Mouse (Mus musculus) adrenal gland, adult 2 months (tissue): Measurements from ENCODE around the gene Srebf1. TPM values are rescaled to one million over a fixed set of nuclear protein-coding genes. Genes with fewer than 3 reads are reported as not detected.
A peak's percentile ranks its signal among the peaks of the same experiment; 100 is the strongest.

Experiments
- DNase-seq: peaks from one replicate; pipeline ENCODE4 v3.0.0; 2021
- polyA plus RNA-seq: library from polyadenylated mRNA; depleted of rRNA; stranded (reverse); fragments of >200 nt; gene quantifications from 2 replicates; pipeline ENCODE4 v1.2.3, GENCODE M21; 2012
- total RNA-seq, 2 experiments: library from RNA; stranded (reverse); gene quantifications; 2 replicates each; pipeline ENCODE4 v1.2.3; 2021

The Srebf1 gene
- total and polyA plus RNA-seq, 3 experiments, result 201 to 661 (median 250) TPM

DNA sequence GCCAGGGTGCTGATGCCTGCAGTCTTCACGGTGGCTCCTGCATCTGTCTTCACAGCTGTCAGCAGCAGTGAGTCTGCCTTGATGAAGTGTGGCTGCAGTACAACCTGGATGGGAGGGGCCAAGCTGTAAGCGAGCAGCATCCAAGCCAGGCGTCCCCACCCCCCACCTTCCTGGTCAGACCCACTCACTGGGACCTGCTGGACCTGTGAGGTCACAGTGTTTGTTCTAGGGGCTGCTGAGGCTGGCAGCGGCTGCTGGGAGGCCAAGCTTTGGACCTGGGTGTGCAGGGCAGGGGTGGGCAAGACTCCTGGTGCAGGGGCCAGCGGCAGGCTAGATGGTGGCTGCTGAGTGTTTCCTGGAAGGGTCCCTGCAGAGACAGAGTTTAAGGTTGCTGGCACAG, 16.2 kb downstream of the Srebf1 start:
- DNase-seq, result no peak

DNA sequence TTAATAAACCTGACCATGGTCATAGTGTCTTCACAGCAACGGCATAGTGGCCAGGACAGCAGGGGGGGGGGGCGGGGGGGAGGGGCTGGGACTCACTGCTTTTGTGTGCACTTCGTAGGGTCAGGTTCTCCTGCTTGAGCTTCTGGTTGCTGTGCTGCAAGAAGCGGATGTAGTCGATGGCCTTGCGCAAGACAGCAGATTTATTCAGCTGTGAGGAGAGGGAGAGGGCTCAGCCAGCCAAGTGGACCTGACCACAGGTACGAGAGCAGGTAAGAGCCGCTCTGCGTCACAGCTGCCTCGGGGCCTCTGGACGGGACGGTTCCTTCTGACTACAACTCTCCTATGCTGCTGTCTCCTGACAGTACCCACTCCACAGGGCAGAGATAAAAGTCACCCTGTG, 17.4 kb downstream of the Srebf1 start:
- DNase-seq, result no peak

DNA sequence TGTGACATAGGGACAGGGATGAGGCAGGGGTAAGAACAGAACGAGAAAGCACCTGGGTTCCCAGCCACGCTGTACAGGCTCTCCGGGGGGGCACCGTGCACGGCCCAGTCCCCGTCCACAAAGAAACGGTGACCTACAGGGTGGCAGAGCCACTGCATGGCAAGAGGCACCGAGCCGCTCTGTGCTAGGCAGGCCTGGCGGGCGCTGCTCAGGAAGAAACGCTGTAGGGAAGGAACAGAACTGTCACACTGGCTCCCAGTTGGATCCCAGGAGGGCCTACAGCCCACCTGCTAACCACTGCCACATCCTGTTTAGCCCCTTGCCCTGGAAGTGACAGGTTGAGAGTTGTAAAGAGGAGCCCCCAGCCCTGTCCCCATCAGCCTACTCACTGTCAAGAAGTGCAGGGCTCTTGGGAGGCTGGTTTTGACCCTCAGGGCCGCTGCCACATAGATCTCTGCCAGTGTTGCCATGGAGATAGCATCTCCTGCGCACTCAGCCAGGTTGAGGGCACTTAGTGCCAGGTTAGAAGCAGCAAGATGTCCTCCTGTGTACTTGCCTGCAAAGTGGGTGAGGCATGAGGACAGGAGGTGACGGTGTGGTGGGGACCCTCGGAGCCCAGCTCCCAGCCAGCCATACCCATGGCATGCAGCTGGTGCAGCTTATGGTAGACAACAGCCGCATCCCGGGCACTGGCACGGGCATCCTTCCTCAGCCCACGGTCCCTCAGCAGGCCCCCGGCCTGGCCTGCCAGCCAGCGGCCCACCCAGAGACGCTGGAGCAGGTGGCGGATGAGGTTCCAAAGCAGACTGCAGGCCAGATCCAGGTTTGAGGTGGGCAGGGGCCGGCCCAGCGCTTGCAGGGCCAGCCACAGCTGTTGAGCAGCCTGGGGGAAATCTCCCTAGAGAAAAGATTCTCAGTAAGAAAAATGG, 19.4 kb downstream of the Srebf1 start:
- no peak for DNase-seq

DNA sequence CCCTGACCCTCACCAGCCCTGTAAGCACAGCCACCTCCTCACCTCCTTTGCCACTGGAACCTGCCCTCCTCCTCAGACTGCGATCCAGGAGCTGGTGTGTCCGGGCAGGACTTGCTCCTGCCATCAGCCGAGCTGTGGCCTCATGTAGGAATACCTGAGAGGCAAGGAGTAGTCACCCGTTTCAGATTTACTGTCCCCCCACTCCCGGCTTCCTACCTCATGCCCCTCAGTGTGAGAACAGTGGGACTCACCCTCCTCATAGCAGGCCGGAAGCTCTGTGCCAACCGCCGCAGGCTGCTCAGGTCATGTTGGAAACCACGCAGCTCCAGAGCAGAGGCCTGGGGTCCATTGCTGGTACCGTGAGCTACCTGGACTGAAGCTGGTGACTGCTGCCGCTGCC, 22.0 kb downstream of the Srebf1 start:
- DNase-seq, result no peak

DNA sequence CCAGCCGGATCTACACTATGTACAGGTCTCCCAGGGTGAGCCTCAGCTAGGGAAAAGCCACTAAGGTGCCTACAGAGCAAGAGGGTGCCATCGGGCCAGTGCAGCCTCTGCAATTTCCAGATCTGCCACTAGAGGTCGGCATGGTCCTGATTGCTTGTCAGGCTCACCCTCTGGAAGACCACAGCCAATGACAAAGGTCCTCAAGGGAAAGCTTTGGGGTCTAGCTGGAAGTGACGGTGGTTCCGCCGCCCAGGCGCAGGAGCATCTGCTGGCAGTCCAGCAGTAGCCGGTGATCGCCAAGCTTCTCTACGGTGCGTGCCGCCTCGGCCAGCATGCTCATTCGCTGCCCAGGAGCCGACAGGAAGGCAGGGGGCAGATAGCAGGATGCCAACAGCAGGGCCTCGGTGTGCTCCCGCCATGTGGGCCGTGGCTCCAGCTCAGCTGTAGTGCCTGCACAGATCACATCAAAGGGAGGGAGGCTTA, 22.6 kb downstream of the Srebf1 start:
- DNase-seq, result peak; percentile 91

DNA sequence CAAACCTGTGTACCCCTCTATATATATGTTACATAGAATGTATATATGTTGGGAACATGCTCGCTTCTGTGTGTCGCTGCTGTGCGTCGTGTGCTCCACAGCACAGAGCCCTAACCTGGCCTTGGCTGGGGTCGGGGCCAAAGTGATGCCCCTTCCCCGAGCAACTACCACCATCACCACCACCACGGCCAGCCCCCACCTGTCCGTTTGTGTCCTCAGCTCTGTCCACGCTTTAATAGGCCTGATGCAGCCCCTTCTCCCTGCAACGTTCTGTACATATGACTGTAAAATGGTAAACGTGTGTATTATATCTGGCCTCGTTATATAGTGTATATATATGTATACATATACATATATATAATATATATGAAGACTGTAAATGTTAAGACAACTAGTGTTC, 23.7 kb downstream of the Srebf1 start:
- DNase-seq, result no peak

- peak; percentile 63 for DNase-seq
These were observed 24.3 kb downstream of the Srebf1 start for GRCm38 (mm10) chr11:60197998-60198619.

GRCm38 (mm10) chr11:60196344-60196743, 26.0 kb downstream of the Srebf1 start:
- peak; percentile 64 for DNase-seq

DNA sequence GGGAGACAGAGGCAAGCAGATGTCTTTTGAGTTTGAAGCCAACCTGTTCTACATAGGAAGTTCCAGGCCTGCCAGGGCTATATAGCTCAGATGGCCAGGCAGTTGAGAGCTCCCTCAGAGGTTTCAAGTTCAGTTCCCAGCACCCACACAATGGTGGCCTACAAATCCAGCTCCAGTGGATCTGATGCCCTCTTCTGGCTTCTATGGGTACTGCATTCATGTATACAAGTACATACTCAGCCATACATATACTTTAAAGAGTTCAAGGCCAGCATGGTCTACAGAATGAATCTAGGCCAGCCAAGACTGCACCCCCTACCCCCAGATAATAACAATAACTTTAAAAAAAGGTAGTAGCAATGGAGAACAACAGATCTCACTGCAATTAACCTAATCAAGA, 27.3 kb downstream of the Srebf1 start:
- no peak for DNase-seq

- no peak for DNase-seq
These were observed 28.8 kb downstream of the Srebf1 start for GRCm38 (mm10) chr11:60193556-60193955.

DNA sequence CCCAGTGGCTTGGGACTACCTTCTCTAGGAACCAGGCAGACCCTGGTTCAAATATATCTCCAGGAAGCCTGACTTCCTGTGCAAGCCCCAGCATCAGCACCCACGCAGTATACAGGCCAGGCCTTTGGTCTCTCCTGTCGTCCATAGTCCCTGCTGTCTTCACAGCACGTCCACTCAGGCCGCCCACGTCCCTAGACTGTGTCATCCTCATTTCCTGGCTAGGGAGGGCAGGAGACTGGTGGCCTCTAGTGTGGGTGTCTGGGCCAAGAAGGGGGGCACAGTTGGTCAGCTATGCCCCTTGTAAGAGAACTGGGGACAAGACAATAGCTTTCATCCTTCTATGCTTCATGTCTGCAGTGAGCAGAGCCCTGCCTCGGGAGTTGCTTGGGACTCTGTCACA, 29.8 kb downstream of the Srebf1 start:
- DNase-seq, result no peak

DNA sequence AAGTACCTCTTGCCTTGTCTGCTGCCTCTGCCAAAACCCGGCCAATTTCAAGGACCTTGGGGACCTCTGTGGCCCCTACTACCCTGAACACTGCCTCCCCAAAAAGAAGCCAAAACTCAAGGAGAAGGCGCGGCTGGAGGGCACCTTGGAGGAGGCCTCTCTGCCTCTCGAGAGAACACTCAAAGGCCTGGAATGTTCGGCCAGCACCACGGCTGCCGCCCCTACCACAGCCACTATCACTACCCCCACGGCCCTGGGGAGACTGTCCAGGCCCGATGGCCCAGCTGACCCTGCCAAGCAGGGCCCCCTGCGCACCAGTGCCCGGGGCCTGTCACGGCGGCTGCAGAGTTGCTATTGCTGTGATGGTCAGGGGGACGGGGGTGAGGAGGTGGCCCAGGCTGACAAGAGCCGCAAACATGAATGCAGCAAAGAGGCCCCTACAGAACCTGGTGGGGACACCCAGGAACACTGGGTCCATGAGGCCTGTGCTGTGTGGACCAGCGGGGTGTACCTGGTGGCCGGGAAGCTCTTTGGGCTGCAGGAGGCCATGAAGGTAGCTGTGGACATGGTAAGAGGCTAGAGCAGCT, 32.2 kb downstream of the Srebf1 start:
- no peak for DNase-seq

DNA sequence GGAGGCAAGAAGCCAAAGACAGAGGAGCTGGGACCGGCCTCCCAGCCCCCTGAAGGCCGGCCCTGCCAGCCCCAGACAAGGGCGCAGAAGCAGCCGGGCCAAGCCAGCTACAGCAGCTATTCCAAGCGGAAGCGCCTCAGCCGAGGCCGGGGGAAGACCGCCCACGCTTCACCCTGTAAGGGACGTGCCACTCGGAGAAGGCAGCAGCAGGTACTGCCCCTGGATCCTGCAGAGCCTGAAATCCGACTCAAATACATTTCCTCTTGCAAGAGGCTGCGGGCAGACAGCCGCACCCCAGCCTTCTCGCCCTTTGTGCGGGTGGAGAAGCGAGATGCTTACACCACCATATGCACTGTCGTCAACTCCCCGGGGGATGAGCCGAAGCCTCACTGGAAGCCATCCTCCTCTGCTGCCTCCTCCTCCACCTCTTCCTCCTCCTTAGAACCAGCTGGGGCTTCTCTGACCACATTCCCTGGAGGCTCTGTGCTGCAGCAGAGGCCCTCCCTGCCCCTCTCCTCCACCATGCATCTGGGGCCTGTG, 32.8 kb downstream of the Srebf1 start:
- DNase-seq, result no peak

DNA sequence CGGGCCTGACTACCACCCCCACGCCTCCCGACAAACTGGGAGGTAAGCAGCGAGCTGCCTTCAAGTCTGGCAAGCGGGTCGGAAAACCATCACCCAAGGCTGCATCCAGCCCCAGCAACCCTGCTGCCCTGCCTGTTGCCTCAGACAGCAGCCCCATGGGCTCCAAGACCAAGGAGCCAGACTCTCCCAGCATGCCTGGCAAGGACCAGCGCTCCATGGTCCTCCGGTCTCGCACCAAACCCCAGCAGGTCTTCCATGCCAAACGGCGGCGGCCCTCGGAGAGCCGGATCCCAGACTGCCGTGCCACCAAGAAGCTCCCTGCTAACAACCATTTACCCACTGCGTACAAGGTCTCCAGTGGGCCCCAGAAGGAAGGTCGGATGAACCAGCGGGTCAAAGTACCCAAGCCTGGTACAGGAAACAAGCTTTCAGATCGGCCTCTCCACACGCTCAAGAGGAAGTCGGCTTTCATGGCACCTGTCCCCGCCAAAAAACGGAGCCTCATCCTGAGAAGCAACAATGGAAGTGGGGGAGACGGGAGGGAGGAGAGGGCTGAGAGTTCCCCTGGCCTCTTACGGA, 34.0 kb downstream of the Srebf1 start:
- DNase-seq, result no peak

- DNase-seq, result no peak
These were observed 35.3 kb downstream of the Srebf1 start for GRCm38 (mm10) chr11:60187070-60187469.

DNA sequence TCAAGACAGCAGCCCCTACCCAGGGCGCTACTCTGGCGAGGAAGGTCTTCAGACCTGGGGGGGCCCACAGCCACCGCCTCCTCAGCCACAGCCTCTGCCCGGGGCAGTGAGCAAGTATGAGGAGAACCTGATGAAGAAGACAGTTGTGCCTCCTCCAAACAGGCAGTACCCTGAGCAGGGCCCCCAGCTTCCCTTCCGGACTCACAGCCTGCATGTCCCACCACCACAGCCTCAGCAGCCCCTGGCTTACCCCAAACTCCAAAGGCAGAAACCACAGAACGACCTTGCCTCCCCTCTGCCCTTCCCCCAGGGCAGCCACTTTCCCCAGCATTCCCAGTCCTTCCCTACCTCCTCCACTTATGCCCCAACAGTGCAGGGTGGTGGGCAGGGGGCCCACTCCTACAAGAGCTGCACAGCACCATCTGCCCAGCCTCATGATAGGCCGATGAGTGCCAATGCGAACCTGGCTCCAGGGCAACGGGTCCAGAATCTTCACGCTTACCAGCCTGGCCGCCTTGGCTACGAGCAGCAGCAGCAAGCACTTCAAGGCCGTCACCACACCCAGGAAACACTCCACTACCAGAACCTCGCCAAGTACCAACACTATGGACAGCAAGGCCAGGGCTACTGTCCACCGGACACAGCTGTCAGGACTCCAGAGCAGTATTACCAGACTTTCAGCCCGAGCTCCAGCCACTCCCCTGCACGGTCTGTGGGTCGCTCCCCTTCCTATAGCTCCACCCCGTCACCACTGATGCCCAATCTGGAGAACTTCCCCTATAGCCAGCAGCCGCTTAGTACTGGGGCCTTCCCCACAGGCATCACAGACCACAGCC, 36.8 kb downstream of the Srebf1 start:
- DNase-seq, result peak; percentile 68

- DNase-seq, result no peak
These were observed 37.7 kb downstream of the Srebf1 start for GRCm38 (mm10) chr11:60184346-60185325.

DNA sequence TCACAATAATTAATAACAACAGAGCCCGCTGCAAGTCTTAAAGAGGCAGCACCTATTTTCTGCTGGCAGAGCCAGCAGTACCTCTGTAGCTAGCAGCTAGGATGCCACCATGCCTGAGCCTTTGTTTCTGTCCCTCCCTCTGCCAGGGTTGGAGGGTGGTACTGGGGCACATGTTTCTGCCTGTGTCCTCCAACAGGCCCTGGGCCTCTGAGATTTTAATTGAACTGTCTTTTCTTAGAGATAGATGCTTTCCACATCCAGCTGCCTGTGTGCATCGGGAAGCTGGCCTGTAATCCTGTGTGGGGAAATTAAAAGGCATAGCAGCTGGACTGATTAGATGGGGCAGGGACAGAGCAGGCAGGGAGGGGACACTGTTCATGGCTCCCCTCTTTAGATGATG, 39.6 kb downstream of the Srebf1 start:
- DNase-seq, result no peak

GRCm38 (mm10) chr11:60182116-60182670, 40.2 kb downstream of the Srebf1 start:
- peak; percentile 66 for DNase-seq

- DNase-seq, result no peak
These were observed 43.9 kb downstream of the Srebf1 start for GRCm38 (mm10) chr11:60178506-60178905.
